Mouse (Mus musculus): ENCODE measurements around the gene Sgsm1.

Gene Sgsm1

GRCm38 (mm10) chr5:113217076-113217475, 93.5 kb downstream of the Sgsm1 start:
- DNase-seq (ENCODE audit: low read depth): no peak

- DNase-seq (ENCODE audit: low read depth): no peak
Observed at GRCm38 (mm10) chr5:113216328-113216960, 94.1 kb downstream of the Sgsm1 start.

- no peak for DNase-seq (ENCODE audit: low read depth)
Observed at GRCm38 (mm10) chr5:113215610-113216011, 95.0 kb downstream of the Sgsm1 start.

GRCm38 (mm10) chr5:113214455-113214854, 96.1 kb downstream of the Sgsm1 start:
- DNase-seq (ENCODE audit: low read depth): no peak

GRCm38 (mm10) chr5:113214041-113214440, 96.5 kb downstream of the Sgsm1 start:
- DNase-seq (ENCODE audit: low read depth): no peak

- DNase-seq (ENCODE audit: low read depth): no peak
Observed at GRCm38 (mm10) chr5:113212156-113212835, 98.3 kb downstream of the Sgsm1 start.

GRCm38 (mm10) chr5:113210314-113210713, 100.3 kb downstream of the Sgsm1 start:
- DNase-seq (ENCODE audit: low read depth): no peak

- DNase-seq (ENCODE audit: low read depth): no peak
Observed at GRCm38 (mm10) chr5:113209898-113210297, 100.7 kb downstream of the Sgsm1 start.

- no peak for DNase-seq (ENCODE audit: low read depth)
Observed at GRCm38 (mm10) chr5:113209401-113209750, 101.2 kb downstream of the Sgsm1 start.

- DNase-seq (ENCODE audit: low read depth): no peak
Observed at GRCm38 (mm10) chr5:113208622-113209400, 101.8 kb downstream of the Sgsm1 start.

GRCm38 (mm10) chr5:113208048-113208447, 102.5 kb downstream of the Sgsm1 start:
- no peak for DNase-seq (ENCODE audit: low read depth)

- no peak for DNase-seq (ENCODE audit: low read depth)
Observed at GRCm38 (mm10) chr5:113206670-113207352, 103.8 kb downstream of the Sgsm1 start.

GRCm38 (mm10) chr5:113204193-113204592, 106.4 kb downstream of the Sgsm1 start:
- no peak for DNase-seq (ENCODE audit: low read depth)

- no peak for DNase-seq (ENCODE audit: low read depth)
Observed at GRCm38 (mm10) chr5:113199772-113200134, 110.8 kb downstream of the Sgsm1 start.

GRCm38 (mm10) chr5:113199126-113199771, 111.3 kb downstream of the Sgsm1 start:
- no peak for DNase-seq (ENCODE audit: low read depth)

GRCm38 (mm10) chr5:113196916-113197794, 113.4 kb downstream of the Sgsm1 start:
- no peak for DNase-seq (ENCODE audit: low read depth)

GRCm38 (mm10) chr5:113195907-113196306, 114.7 kb downstream of the Sgsm1 start:
- DNase-seq (ENCODE audit: low read depth): no peak

- no peak for DNase-seq (ENCODE audit: low read depth)
Observed at GRCm38 (mm10) chr5:113195451-113195850, 115.1 kb downstream of the Sgsm1 start.

- no peak for DNase-seq (ENCODE audit: low read depth)
Observed at GRCm38 (mm10) chr5:113193762-113194161, 116.8 kb downstream of the Sgsm1 start.
